Mouse (Mus musculus) monocyte, adult 5-6 weeks (primary cell): ENCODE measurements around the gene Pgm5. TPM values are rescaled to one million over a fixed set of nuclear protein-coding genes. Genes with fewer than 3 reads are reported as not detected.

Source experiments
- ATAC-seq: fragments of 153-309, 156-312 bp; replicated peaks from 2 replicates; pipeline ENCODE4 v1.8.0; 2017; ENCODE audit warnings: mild to moderate bottlenecking; ENCODE audit not compliant: low TSS enrichment, insufficient number of reproducible peaks, severe bottlenecking, poor library complexity, low FRiP score
- total RNA-seq: library from RNA; stranded (forward); fragments of 200-1000, 200-491, 200-594 nt; gene quantifications from 3 replicates; pipeline ENCODE4 v1.2.3, GENCODE M21; 2017

The Pgm5 gene
- total RNA-seq, 1 experiment from 2014 or later: not detected

GRCm38 (mm10) chr19:24875129-24875870 lies 13.6 kb upstream of the Pgm5 start, which contains the start of gene Gm10053:
Gene Gm10053, plus strand, starts transcription at chr19:24875686.
- ATAC-seq: 0 out of 2 replicates have a peak, but pooled peaks have one; percentile 73

- ATAC-seq: no peak
These were observed 12.2 kb upstream of the Pgm5 start for GRCm38 (mm10) chr19:24873873-24874272.

- no peak for ATAC-seq
These were observed 9.5 kb upstream of the Pgm5 start for GRCm38 (mm10) chr19:24871037-24871635.

GRCm38 (mm10) chr19:24865436-24865835 lies 3.8 kb upstream of the Pgm5 start:
- ATAC-seq: no peak

- ATAC-seq: no peak
These were observed 411 bp downstream of the Pgm5 start for GRCm38 (mm10) chr19:24861276-24861611.

GRCm38 (mm10) chr19:24851456-24852315 lies 10.0 kb downstream of the Pgm5 start:
- no peak for ATAC-seq

- ATAC-seq: no peak
These were observed 12.8 kb downstream of the Pgm5 start for GRCm38 (mm10) chr19:24848844-24849243.

GRCm38 (mm10) chr19:24848345-24848744 lies 13.3 kb downstream of the Pgm5 start:
- no peak for ATAC-seq

- ATAC-seq: no peak
These were observed 16.6 kb downstream of the Pgm5 start for GRCm38 (mm10) chr19:24845007-24845546.

- ATAC-seq: no peak
These were observed 19.6 kb downstream of the Pgm5 start for GRCm38 (mm10) chr19:24842080-24842479.

- no peak for ATAC-seq
These were observed 37.1 kb downstream of the Pgm5 start for GRCm38 (mm10) chr19:24824517-24824916.

GRCm38 (mm10) chr19:24815661-24816221 lies 45.9 kb downstream of the Pgm5 start:
- no peak for ATAC-seq

GRCm38 (mm10) chr19:24812861-24813293 lies 48.8 kb downstream of the Pgm5 start:
- ATAC-seq: no peak

GRCm38 (mm10) chr19:24812106-24812810 lies 49.4 kb downstream of the Pgm5 start:
- no peak for ATAC-seq

- no peak for ATAC-seq
These were observed 50.2 kb downstream of the Pgm5 start for GRCm38 (mm10) chr19:24811451-24811850.

- no peak for ATAC-seq
These were observed 55.6 kb downstream of the Pgm5 start for GRCm38 (mm10) chr19:24806013-24806412.

- ATAC-seq: no peak
These were observed 64.0 kb downstream of the Pgm5 start for GRCm38 (mm10) chr19:24797606-24798005.

- ATAC-seq: no peak
These were observed 67.3 kb downstream of the Pgm5 start for GRCm38 (mm10) chr19:24794350-24794749.
